Mouse (Mus musculus) urinary bladder, adult 2 months (tissue): ENCODE measurements around the gene Gm26741. TPM values are rescaled to one million over a fixed set of nuclear protein-coding genes. Genes with fewer than 3 reads are reported as not detected.

Experiments
- DNase-seq: peaks from one replicate; pipeline ENCODE4 v3.0.0; 2022; ENCODE audit warnings: low spot score
- polyA plus RNA-seq: library from polyadenylated mRNA; depleted of rRNA; stranded (reverse); fragments of >200 nt; gene quantifications from 2 replicates; pipeline ENCODE4 v1.2.3, GENCODE M21; 2012; rRNA removed

The Gm26741 gene
- polyA plus RNA-seq, 1 experiment = not detected

DNA sequence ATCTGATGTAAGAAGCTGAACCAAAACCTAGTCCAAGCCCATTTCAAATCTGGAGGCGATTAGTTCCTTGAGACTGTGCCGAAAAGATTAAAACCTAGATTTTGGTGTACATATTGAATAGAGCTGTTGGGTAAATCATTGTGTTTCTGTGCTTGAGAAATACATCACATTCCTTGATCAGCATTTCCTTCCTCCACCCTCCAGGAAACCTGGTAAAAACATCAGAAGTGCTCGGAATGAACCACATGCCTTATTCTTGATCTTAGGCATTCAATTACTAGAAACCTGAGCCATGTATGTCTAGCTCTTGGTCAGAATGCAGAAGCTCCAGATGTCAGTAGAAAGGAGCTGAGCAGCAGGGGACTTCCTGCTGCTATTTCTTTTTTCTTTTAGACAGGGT lies 30.9 kb downstream of the Gm26741 start:
- DNase-seq = no peak

DNA sequence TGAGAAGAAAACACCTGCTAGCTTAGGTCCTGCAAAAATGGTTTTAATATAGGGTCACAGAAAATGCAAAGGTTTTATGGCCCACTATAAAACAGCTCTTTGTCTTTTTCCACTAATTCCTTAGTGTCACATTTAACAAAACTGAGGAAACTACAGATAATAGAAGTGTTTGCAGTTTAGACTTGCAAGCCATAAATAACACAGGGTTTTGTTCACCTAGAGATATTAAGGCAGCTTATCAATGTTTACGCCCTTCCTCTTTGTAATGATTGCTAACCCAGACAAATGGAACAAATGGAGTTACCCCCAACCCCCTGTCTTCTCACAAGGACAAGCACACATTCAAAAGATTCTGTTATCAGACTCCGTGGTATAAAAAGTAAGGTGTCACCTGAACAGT lies 32.6 kb downstream of the Gm26741 start:
- DNase-seq = no peak

- no peak for DNase-seq
These were observed 38.1 kb downstream of the Gm26741 start for GRCm38 (mm10) chr10:52396647-52397046.

DNA sequence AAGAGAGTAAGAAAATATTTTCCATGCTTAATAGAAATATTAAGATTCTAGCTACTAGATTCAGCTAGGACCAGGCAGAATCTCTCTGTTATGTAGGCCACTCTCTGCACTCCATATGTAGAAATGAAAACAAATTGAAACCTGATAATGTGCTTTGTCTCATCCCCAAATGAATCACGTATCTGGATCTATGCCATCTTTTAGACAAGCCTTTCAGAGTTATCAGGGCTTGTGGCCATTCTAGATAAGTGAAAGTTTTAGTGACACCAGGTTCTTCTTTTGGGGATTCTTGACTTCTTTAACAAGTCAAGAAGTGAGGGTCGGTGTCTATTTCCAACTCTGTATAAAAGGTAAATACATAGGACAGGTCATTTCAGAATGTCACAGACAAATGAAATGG lies 40.1 kb downstream of the Gm26741 start:
- no peak for DNase-seq

GRCm38 (mm10) chr10:52399722-52400121 lies 41.2 kb downstream of the Gm26741 start:
- DNase-seq = no peak

- DNase-seq = no peak
These were observed 46.6 kb downstream of the Gm26741 start for GRCm38 (mm10) chr10:52405160-52405559.

GRCm38 (mm10) chr10:52407526-52407925 lies 49.0 kb downstream of the Gm26741 start:
- no peak for DNase-seq

Other genes starting within 250 kb of the Gm26741 start
- not detected in 2 replicates for gene Ros1, start 163.5 kb upstream of the Gm26741 start, polyA plus RNA-seq
- gene Dcbld1, start 125.1 kb upstream of the Gm26741 start, polyA plus RNA-seq = 5.3 and 5.4 TPM in 2 replicates
- gene Gopc, start 23.4 kb downstream of the Gm26741 start, polyA plus RNA-seq = 14.2 and 18.7 TPM in 2 replicates
- 0.11 and 0.13 TPM in 2 replicates for gene Nepn, start 30.2 kb downstream of the Gm26741 start, polyA plus RNA-seq
- gene Nus1, start 58.8 kb downstream of the Gm26741 start, polyA plus RNA-seq = 19.6 and 22.7 TPM in 2 replicates